Mouse (Mus musculus): ENCODE measurements at regions not wholly inside any gene's neighbourhood (a gene's known extent, or its start where the extent isn't known, plus 50 kb on each side); places are given as distances from the start of the nearest gene placed in this dataset.

DNA sequence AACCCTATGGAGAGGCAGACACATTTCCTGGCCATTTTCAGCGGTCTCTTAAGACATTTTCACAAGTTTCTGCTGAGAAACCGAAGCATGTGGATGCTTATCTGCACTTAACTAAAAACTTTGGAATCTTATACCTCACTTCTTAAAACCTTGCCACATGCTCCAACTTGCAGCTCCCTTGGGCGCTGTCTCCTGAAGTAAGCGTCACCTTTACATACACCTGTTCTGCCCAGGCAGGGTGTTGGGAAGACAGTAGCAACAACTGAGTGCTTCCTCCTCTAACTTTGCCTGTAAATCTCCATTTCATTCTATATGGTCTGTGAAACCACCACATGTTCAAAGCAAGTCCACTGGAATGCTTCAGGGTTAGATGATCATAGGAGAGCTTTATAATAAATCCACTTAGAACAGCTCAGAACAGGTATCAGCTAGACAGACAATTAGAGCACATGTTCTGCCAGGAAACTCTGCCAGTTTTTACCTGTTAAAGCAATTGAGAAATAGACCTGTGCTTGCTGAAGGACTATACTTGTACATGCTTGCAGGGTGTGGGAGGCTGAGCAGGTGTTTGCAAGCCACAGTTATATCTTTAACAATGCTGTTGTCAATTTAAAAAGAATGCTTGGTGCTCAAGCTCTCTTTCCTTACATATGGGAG, 202.6 kb upstream of the Gm21897 start:
- Histone ChIP-seq H3K4me1 (ENCODE audit: control insufficient read depth, insufficient read depth, low read length) (peaks cover 17% of the 10 kb centered on the region), H3K9me3 (ENCODE audit: control insufficient read depth, low read length) (no peaks in the 10 kb centered on the region), H3K27ac (replicated peaks; ENCODE audit: low read depth, low read length) (peak overlapping the region; percentile 61), H3K4me3 (replicated peaks; ENCODE audit: low read length) (no peak overlapping the region), H3K9ac (ENCODE audit: low read depth, low read length, severe bottlenecking) (no peak overlapping the region), H3K36me3 (ENCODE audit: control insufficient read depth, insufficient read depth, low read length) (no peaks in the 10 kb centered on the region), H3K27me3 (ENCODE audit: control insufficient read depth, insufficient read depth, low read length) (no peaks in the 10 kb centered on the region), H3K4me2 (replicated peaks; ENCODE audit: low read depth, low read length, severe bottlenecking) (0 out of 2 replicates have a peak overlapping the region, but pooled peaks have one; percentile 10)
- WGBS: 25% methylated on average over 4 of the region's 4 CpGs
- no peak for TF ChIP-seq POLR2A (IDR thresholded peaks at IDR 0.05; ENCODE audit: borderline replicate concordance, extremely low read depth, insufficient read depth, insufficient read length)
- DNase-seq (ENCODE audit: low spot score): peak; percentile 43
- peak; percentile 37; the same call in 1 of the 2 replicates for ATAC-seq (ENCODE audit: low FRiP score, low read depth)

DNA sequence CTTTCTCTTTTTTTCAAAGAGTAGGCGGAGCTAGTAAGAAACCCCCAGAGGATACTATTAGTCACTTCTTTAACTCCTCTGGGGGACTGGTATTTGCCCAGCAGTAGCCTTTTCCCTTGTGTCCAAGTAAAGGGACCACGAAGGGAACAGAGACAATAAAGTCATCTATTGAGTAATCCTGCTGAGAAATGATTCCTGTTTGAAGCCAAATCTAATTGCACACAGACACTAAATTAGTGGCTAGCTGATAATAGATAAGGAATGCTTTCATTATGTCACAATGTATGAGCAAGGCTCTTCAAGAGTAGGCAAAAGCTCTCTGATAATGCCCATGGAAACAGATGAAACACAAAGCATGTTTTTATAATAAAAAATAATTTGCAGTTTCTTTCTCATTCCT, 201.9 kb upstream of the Gm21897 start:
- 21% methylated on average over 2 of the region's 2 CpGs for WGBS
- no peak for ATAC-seq (ENCODE audit: low FRiP score, low read depth)

GRCm38 (mm10) chr16:15119799-15120198, 197.5 kb upstream of the Gm21897 start:
- Histone ChIP-seq H3K9me3 (ENCODE audit: control insufficient read depth, low read length) (no peaks in the 10 kb centered on the region), H3K36me3 (ENCODE audit: control insufficient read depth, insufficient read depth, low read length) (no peaks in the 10 kb centered on the region), H3K9ac (ENCODE audit: low read depth, low read length, severe bottlenecking) (no peak overlapping the region), H3K27me3 (ENCODE audit: control insufficient read depth, insufficient read depth, low read length) (no peaks in the 10 kb centered on the region), H3K4me2 (replicated peaks; ENCODE audit: low read depth, low read length, severe bottlenecking) (no peak overlapping the region), H3K4me3 (replicated peaks; ENCODE audit: low read length) (no peak overlapping the region), H3K4me1 (ENCODE audit: control insufficient read depth, insufficient read depth, low read length) (peaks cover 9% of the 10 kb centered on the region), H3K27ac (replicated peaks; ENCODE audit: low read depth, low read length) (no peak overlapping the region)
- no peak for ATAC-seq (ENCODE audit: low FRiP score, low read depth)
- 77% methylated on average over 1 of the region's 1 CpGs for WGBS
- peak; percentile 20 for DNase-seq (ENCODE audit: low spot score)
- no peak for TF ChIP-seq POLR2A (IDR thresholded peaks at IDR 0.05; ENCODE audit: borderline replicate concordance, extremely low read depth, insufficient read depth, insufficient read length)

More for the DNA sequence above, 201.9 kb upstream of the Gm21897 start:
- Histone ChIP-seq H3K27ac (replicated peaks; ENCODE audit: low read depth, low read length) (no peak overlapping the region), H3K4me3 (replicated peaks; ENCODE audit: low read length) (no peak overlapping the region), H3K9ac (ENCODE audit: low read depth, low read length, severe bottlenecking) (no peak overlapping the region), H3K27me3 (ENCODE audit: control insufficient read depth, insufficient read depth, low read length) (no peaks in the 10 kb centered on the region), H3K4me1 (ENCODE audit: control insufficient read depth, insufficient read depth, low read length) (peaks cover 17% of the 10 kb centered on the region), H3K9me3 (ENCODE audit: control insufficient read depth, low read length) (no peaks in the 10 kb centered on the region), H3K4me2 (replicated peaks; ENCODE audit: low read depth, low read length, severe bottlenecking) (no peak overlapping the region), H3K36me3 (ENCODE audit: control insufficient read depth, insufficient read depth, low read length) (no peaks in the 10 kb centered on the region)
- no peak for TF ChIP-seq POLR2A (IDR thresholded peaks at IDR 0.05; ENCODE audit: borderline replicate concordance, extremely low read depth, insufficient read depth, insufficient read length)
- no peak for DNase-seq (ENCODE audit: low spot score)

GRCm38 (mm10) chr16:15128996-15129395, 188.3 kb upstream of the Gm21897 start:
- no peak for TF ChIP-seq POLR2A (IDR thresholded peaks at IDR 0.05; ENCODE audit: borderline replicate concordance, extremely low read depth, insufficient read depth, insufficient read length)
- no peaks in the 10 kb centered on the region for H3K9me3 ChIP-seq (ENCODE audit: control insufficient read depth, low read length)
- H3K36me3 ChIP-seq (ENCODE audit: control insufficient read depth, insufficient read depth, low read length): no peaks in the 10 kb centered on the region
- H3K27me3 ChIP-seq (ENCODE audit: control insufficient read depth, insufficient read depth, low read length): no peaks in the 10 kb centered on the region
- no peak overlapping the region for H3K9ac ChIP-seq (ENCODE audit: low read depth, low read length, severe bottlenecking)
- H3K27ac ChIP-seq (replicated peaks; ENCODE audit: low read depth, low read length): no peak overlapping the region
- H3K4me3 ChIP-seq (replicated peaks; ENCODE audit: low read length): no peak overlapping the region
- ATAC-seq (ENCODE audit: low FRiP score, low read depth) (no peak), DNase-seq (ENCODE audit: low spot score) (no peak)
- WGBS: 65% methylated on average over 2 of the region's 2 CpGs
- no peaks in the 10 kb centered on the region for H3K4me1 ChIP-seq (ENCODE audit: control insufficient read depth, insufficient read depth, low read length)
- H3K4me2 ChIP-seq (replicated peaks; ENCODE audit: low read depth, low read length, severe bottlenecking): no peak overlapping the region

DNA sequence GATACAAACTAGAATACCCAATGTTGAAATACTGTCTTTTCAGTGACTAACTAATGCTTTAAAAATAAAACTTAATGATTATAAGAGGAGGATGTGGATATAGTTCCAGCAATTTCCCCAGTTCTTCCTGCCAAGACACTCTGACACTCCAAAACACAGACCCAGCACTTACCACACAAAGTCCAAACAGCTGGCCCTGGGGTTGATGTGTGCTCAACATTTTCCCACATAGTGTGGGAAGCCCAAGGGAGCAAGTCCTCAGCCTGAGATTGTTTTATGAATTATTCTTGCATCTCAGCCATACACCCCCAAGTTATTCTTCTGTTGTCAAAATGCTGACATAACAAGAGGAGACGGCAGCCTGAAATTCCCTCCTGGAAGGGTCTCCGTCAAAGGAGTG, 187.5 kb upstream of the Gm21897 start:
- ATAC-seq (ENCODE audit: low FRiP score, low read depth) (no peak), DNase-seq (ENCODE audit: low spot score) (no peak)
- whole genome bisulfite sequencing: 77% methylated on average over 2 of the region's 2 CpGs
- TF ChIP-seq POLR2A (IDR thresholded peaks at IDR 0.05; ENCODE audit: borderline replicate concordance, extremely low read depth, insufficient read depth, insufficient read length): no peak
- H3K4me1 ChIP-seq (ENCODE audit: control insufficient read depth, insufficient read depth, low read length): no peaks in the 10 kb centered on the region
- no peak overlapping the region for H3K27ac ChIP-seq (replicated peaks; ENCODE audit: low read depth, low read length)
- H3K9me3 ChIP-seq (ENCODE audit: control insufficient read depth, low read length): no peaks in the 10 kb centered on the region
- no peak overlapping the region for H3K4me3 ChIP-seq (replicated peaks; ENCODE audit: low read length)
- H3K36me3 ChIP-seq (ENCODE audit: control insufficient read depth, insufficient read depth, low read length): no peaks in the 10 kb centered on the region
- no peaks in the 10 kb centered on the region for H3K27me3 ChIP-seq (ENCODE audit: control insufficient read depth, insufficient read depth, low read length)
- H3K9ac ChIP-seq (ENCODE audit: low read depth, low read length, severe bottlenecking): no peak overlapping the region
- no peak overlapping the region for H3K4me2 ChIP-seq (replicated peaks; ENCODE audit: low read depth, low read length, severe bottlenecking)
